Mouse (Mus musculus) embryonic fibroblast, embryonic 13.5 days (primary cell): ENCODE results near the gene Nav3.

Experiments used
- CTCF ChIP-seq: IDR thresholded peaks from 2 replicates; pipeline ENCODE4 v1.5.1; 2011; ENCODE audit warnings: mild to moderate bottlenecking, control low read depth, low read length, moderate library complexity, borderline replicate concordance; ENCODE audit not compliant: insufficient read depth
- POLR2A ChIP-seq: IDR thresholded peaks from 2 replicates; pipeline ENCODE4 v1.6.1; 2011; ENCODE audit warnings: low read depth, mild to moderate bottlenecking, control low read depth, low read length, moderate library complexity

GRCm38 (mm10) chr10:109928547-109929318, 527.3 kb downstream of the Nav3 start:
- no peak for TF ChIP-seq CTCF
- TF ChIP-seq POLR2A = no peak
